Mouse (Mus musculus): ENCODE results near the gene Ccdc85c. TPM values are rescaled to one million over a fixed set of nuclear protein-coding genes. Genes with fewer than 3 reads are reported as not detected.

Ccdc85c gene
- total RNA-seq, 2 experiments from 2014 or later, result 0.42 TPM; not detected in 1

DNA sequence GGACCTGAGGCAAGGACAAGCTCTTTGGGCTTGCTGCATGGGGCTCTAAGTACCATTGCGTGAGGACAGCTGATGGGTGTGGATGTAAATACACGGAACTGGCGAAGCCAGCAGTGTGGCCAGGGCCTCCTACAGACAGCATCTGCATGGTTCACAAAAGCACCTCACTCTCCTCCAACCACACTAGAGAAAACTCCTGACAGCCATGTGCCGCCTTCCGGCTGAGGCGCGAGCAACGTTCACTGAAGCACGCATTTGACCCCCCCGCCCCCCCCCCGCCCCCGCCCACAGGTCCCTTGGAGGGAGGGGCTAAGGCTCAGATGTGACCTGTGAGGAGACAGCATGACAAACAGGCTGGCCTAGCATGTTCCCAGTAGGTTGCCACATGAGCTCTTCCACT, 70.2 kb downstream of the Ccdc85c start:
- ATAC-seq (replicated peaks; ENCODE audit: low FRiP score, low TSS enrichment, poor library complexity, severe bottlenecking), result no peak

DNA sequence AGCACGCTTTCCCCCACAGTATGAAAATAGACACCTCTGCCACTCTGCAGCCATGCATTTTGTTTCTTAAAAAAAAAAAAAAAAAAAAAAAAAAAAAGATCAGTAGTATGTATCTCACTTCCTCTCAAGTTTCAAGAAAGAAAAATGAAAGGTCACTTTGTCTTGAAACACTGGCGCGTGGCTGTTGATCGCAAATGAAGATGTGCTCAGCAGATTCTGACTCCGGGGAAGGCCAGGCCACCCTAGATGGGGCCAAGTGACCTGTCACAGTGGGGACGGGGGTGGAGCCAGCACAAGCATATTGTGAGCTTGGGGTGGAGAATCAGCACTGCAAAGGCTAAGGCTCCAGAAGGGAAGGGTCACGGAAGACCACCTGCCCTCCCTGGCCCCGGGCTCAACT, 71.3 kb downstream of the Ccdc85c start:
- ATAC-seq (replicated peaks; ENCODE audit: low FRiP score, low TSS enrichment, poor library complexity, severe bottlenecking), result no peak

GRCm38 (mm10) chr12:108200094-108200493, 75.1 kb downstream of the Ccdc85c start:
- ATAC-seq (replicated peaks; ENCODE audit: low FRiP score, low TSS enrichment, poor library complexity, severe bottlenecking), result no peak

DNA sequence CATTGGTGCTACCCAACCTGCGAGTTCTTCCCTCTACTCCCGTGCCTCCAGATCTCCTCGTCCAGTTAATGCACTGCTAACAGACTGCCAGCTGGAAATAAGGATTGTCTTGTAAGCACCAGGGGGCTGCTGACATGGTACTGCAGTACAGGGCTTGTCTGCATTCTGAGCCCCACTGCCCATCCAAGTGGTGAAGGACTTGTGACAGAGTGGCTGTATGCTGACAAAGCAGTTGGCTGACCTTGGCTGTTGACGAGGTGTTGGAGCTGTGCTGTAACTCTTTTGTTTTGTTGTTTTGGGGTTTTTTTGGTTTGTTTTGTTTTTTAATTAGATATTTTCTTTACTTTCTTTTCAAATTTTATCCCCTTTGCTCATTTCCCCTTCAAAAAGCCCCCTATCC, 76.8 kb downstream of the Ccdc85c start:
- no peak for ATAC-seq (replicated peaks; ENCODE audit: low FRiP score, low TSS enrichment, poor library complexity, severe bottlenecking)

DNA sequence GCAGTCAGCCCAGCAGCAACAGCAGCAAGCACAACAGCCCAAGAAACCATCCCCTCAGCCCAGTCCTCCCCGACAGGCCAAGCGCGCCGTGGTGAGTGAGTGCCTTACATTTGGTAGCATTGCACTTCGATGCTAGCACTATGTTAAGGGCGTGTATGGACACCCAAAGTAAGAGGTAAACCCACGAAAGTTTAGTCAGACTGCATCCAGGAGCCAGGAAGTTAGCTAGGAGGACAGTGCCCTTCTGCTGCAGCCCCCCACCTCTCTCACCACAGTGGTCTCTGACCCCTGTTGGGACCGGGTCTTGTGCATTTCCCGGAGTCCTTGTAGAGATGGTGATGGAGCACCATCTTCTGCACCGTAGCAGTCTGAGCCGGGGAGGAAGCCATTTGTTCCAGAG, 79.5 kb downstream of the Ccdc85c start:
- no peak for ATAC-seq (replicated peaks; ENCODE audit: low FRiP score, low TSS enrichment, poor library complexity, severe bottlenecking)

- ATAC-seq (replicated peaks; ENCODE audit: low FRiP score, low TSS enrichment, poor library complexity, severe bottlenecking), result no peak
Observed at GRCm38 (mm10) chr12:108193878-108194277, 81.3 kb downstream of the Ccdc85c start.

DNA sequence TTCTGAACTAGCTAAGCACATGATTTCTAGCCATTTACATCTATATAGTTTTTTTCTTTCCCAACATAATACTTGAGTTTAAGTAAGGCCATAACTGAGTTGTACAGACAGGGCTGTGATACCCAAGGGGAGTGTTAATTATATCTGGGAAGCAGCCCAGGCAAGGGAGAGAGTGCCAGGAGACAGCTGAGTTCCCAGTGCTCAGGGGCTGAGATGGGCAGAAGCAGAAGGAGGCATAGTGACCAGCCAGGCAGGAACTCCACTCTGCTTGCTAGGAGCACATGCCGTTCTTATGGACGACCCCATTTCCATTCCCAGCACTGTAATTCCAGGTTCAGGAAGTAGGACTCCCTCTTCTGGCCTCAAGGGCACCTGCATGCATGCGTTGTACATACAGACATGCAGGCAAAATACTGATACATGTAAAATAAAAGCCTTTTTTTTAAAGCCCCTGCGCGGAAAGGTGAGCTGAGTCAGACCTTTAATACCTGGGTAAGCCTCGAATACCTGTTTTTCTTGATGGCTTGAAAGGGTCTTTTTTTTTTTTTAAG, 87.6 kb downstream of the Ccdc85c start:
- ATAC-seq (replicated peaks; ENCODE audit: low FRiP score, low TSS enrichment, poor library complexity, severe bottlenecking), result no peak

DNA sequence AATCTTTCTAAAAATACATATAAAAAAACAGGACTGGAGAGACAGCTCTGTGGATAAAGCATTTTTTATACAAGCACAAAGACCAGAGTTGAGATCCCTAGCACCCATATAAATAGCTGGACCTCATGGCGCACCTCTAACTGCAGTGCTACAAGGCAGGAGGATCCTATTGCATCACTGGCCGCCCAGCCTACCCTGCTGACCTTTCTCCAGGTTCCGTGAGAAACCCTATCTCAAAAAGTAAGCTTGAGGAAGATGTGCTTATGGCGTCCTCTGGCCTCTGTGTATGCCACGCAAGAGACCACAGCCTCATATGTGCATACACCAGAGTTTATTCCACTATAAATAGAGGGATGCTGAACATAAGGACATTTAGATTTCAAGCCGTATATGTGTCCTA, 93.5 kb downstream of the Ccdc85c start:
- no peak for ATAC-seq (replicated peaks; ENCODE audit: low FRiP score, low TSS enrichment, poor library complexity, severe bottlenecking)

- ATAC-seq (replicated peaks; ENCODE audit: low FRiP score, low TSS enrichment, poor library complexity, severe bottlenecking), result peak; percentile 91
Observed at GRCm38 (mm10) chr12:108179321-108180266, 95.6 kb downstream of the Ccdc85c start, which contains the start of gene Ccnk. Gene Ccnk (plus strand): TSS chr12:108179579.

- no peak for ATAC-seq (replicated peaks; ENCODE audit: low FRiP score, low TSS enrichment, poor library complexity, severe bottlenecking)
Observed at GRCm38 (mm10) chr12:108179246-108179320, 96.1 kb downstream of the Ccdc85c start, which contains the start of gene Setd3. Gene Setd3 (minus strand): TSS chr12:108179314.

GRCm38 (mm10) chr12:108178331-108179245, 96.6 kb downstream of the Ccdc85c start:
- peak; percentile 64 for ATAC-seq (replicated peaks; ENCODE audit: low FRiP score, low TSS enrichment, poor library complexity, severe bottlenecking)

- ATAC-seq (replicated peaks; ENCODE audit: low FRiP score, low TSS enrichment, poor library complexity, severe bottlenecking), result no peak
Observed at GRCm38 (mm10) chr12:108176366-108176765, 98.9 kb downstream of the Ccdc85c start.

DNA sequence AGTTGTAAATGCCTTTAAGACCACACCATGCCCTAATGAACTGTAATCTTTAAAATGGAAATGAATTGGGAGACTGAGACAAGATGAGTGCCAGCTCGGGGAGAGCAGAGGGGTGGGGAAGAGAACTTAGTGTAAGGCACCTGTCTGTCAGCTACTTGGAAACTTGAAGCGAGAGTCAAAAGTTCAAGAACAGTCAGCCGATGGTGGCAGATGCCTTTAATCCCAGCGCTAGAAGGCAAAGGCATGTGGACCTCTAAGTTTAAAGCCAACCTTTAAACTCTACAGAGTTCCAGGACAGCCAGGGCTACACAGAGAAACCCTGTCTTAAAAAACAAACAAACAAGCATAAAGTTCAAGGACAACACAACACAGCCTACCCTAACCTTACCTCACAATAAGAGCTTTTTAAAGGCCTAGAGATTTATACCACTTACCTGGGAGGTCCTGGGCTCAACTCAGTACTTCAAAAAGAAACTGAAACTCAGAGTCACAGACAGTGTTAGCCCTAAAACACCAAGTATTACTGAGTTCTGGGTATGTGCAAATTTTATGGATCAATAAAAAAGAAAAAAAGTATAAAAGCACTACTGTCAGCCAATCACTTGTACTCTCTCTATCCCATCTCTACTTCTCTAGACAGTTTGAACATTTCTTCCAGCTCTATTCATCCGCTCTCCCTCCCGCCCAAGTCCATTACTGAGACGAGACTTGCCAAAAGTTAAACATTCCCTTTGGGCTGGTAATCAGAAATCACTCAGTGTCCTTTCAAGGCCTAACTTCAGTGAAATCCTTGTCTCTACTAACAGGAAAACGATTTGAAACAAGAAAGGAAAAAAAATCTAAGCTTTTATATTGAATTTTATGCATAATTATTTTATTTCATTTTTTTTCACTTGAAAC, 100.4 kb downstream of the Ccdc85c start:
- ATAC-seq (replicated peaks; ENCODE audit: low FRiP score, low TSS enrichment, poor library complexity, severe bottlenecking), result no peak

GRCm38 (mm10) chr12:108172639-108173038, 102.6 kb downstream of the Ccdc85c start:
- ATAC-seq (replicated peaks; ENCODE audit: low FRiP score, low TSS enrichment, poor library complexity, severe bottlenecking), result peak; percentile 60; the same call in 1 of the 2 replicates

DNA sequence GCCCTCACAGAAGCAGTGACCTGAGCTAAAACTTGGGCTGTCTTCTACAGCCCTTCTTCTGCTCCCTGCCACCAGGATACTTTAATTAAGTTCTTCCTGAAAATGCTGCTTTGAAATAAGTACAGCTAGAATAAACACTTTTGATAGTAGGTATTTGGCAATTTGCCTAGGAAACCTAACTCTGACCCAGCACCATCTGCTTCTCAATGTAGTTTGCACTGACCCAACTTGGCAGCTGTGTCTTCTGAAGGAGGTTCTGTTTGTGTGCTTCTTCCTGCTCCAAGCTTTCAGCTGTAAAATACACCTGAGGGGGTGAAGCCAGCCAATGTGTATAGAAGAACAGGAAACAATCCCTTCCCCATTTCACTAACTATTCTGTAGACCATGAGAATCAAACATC, 103.9 kb downstream of the Ccdc85c start:
- ATAC-seq (replicated peaks; ENCODE audit: low FRiP score, low TSS enrichment, poor library complexity, severe bottlenecking), result 0 out of 2 replicates have a peak, but pooled peaks have one; percentile 44

GRCm38 (mm10) chr12:108170467-108170866, 104.8 kb downstream of the Ccdc85c start:
- ATAC-seq (replicated peaks; ENCODE audit: low FRiP score, low TSS enrichment, poor library complexity, severe bottlenecking), result 0 out of 2 replicates have a peak, but pooled peaks have one; percentile 29

DNA sequence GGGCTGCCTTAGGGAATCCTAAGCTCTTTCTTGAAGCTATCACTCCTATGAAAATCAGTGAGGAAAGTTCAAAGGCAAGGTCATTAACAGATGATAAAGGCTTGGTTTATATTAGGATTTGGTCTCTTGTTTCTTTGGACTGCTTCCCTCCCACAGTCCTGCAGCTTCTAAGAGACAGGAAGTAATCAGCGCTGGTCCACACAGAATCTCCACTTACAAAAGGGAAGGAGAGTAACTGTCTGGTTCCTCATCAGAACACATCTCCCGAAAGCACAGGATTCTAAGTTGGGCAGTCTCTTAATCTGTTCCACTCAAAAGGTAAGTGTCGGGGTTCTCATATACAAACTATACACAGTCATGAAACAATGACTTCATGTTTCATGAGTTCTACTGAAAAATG, 106.3 kb downstream of the Ccdc85c start:
- ATAC-seq (replicated peaks; ENCODE audit: low FRiP score, low TSS enrichment, poor library complexity, severe bottlenecking), result no peak

DNA sequence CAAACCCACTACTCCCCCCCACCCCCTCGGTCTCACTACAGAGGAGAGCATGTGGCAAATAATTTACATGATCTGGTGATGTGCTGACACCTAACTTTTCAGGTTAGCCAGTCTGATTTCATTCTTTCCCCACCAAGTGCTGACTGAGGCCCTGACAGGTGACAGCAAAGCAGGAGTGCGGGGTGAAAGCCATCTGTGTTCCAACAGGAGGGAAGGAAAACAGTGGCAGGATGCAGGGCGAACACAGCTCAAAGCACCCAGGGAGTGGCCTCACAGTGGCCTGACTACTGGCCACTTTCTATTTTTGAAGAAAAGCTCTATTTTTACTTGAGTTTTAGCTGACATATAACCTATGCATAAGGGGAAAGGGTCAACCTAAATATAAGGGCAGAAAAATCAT, 111.5 kb downstream of the Ccdc85c start:
- no peak for ATAC-seq (replicated peaks; ENCODE audit: low FRiP score, low TSS enrichment, poor library complexity, severe bottlenecking)

DNA sequence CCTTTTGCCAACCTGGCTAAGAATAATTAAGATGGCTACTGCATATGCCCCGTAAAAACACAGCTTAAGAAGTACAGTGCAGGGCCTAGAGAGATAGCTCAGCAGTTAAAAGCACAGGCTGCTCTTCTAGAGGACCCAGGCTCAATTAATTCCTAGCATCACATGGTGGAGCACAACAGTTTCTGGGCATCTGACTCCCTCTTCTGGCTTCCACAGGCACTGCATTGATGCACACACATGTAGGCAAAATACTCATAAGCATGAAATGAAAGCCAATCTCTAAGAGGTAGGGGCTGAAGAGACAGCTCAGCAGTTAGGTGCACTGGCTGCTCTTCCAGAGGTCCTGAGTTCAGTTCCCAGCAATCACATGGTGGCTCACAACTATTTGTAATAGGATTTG, 113.2 kb downstream of the Ccdc85c start:
- ATAC-seq (replicated peaks; ENCODE audit: low FRiP score, low TSS enrichment, poor library complexity, severe bottlenecking), result peak; percentile 84

Measured in megakaryocyte-erythroid progenitor cell, adult 5-6 weeks (primary cell).